Mouse (Mus musculus): Measurements from ENCODE around the gene 2900011O08Rik. TPM values are rescaled to one million over a fixed set of nuclear protein-coding genes. Genes with fewer than 3 reads are reported as not detected.
"Not testable (repeated sequence)": the region's sequence is repeated elsewhere in the genome, so short reads cannot be mapped to it uniquely, and the experiment has no call there.

2900011O08Rik gene
- polyA plus RNA-seq, 1 experiment from 2014 or later, result 70.1 TPM

DNA sequence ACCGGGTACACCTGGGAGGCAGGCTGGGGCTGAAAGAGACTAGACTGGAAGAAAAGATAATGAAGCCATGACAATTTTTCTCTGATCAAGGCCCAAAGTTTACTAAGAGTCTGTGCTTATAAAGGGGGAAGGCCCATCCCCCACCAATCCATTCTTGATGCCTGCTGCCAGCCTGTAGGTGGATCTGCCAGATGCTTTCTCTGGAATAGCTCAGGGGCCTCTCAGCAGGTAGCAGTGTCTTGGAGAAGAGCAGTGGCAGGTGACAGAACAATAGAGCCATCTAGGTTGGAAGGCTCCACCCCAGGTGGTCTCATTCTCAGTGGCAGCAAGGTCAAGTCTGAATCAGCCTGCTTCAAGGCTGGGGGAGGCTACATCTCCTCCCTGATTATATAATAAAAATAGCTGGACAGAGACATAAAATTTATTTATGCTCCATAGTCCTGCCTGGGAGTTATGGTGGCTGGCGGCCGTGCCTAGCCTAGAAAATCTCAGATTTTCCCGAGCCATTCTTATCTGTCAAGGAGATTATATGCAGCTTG, 10.0 kb upstream of the 2900011O08Rik start:
- H3K9ac ChIP-seq, ATAC-seq: not testable (repeated sequence)

DNA sequence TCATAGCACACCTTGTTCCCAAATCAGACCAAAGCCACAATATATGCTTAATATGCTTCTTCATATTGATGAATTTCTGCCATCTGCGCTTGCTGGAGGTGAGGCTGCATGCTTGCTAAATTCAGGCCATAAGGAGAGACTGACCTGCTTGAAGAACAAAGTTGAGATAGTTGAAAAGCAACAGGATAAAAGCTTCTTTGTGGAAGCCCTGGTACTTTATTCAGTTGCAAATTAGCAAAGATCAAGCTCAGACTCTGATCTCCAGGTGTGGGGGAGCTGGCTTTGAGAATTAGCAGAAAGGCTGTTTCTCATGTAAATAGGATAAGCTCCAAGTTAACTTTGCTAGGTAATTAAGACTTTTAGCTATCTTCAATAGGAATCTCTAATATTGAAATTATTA, 9.4 kb upstream of the 2900011O08Rik start:
- H3K27ac ChIP-seq; H3K4me1 ChIP-seq; H3K27me3 ChIP-seq; H3K9me3 ChIP-seq (replicated peaks); H3K9ac ChIP-seq; H3K36me3 ChIP-seq (ENCODE audit: poor library complexity, severe bottlenecking); ATAC-seq; H3K4me3 ChIP-seq; H3K4me2 ChIP-seq: not testable (repeated sequence)
- WGBS, result 46% methylated on average over 1 of the region's 1 CpGs

More for the DNA sequence above, 10.0 kb upstream of the 2900011O08Rik start:
- H3K36me3 ChIP-seq (ENCODE audit: poor library complexity, severe bottlenecking); H3K9me3 ChIP-seq (replicated peaks); H3K4me3 ChIP-seq; H3K4me1 ChIP-seq; H3K27me3 ChIP-seq; H3K27ac ChIP-seq; H3K4me2 ChIP-seq: not testable (repeated sequence)
- 84% methylated on average over 4 of the region's 4 CpGs for WGBS

DNA sequence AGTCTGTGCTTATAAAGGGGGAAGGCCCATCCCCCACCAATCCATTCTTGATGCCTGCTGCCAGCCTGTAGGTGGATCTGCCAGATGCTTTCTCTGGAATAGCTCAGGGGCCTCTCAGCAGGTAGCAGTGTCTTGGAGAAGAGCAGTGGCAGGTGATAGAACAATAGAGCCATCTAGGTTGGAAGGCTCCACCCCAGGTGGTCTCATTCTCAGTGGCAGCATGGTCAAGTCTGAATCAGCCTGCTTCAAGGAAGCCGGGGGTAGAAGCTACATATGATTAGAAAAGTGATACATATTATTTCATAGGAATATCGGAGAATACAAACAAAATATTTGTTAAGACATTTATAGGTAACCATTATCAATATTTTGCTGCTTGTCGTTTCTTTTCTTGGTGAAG, 4.7 kb upstream of the 2900011O08Rik start:
- H3K36me3 ChIP-seq (ENCODE audit: poor library complexity, severe bottlenecking); ATAC-seq; H3K9ac ChIP-seq; H3K4me3 ChIP-seq; H3K27ac ChIP-seq; H3K4me1 ChIP-seq; H3K9me3 ChIP-seq (replicated peaks); H3K27me3 ChIP-seq; H3K4me2 ChIP-seq: not testable (repeated sequence)
- 79% methylated on average over 3 of the region's 3 CpGs for WGBS

DNA sequence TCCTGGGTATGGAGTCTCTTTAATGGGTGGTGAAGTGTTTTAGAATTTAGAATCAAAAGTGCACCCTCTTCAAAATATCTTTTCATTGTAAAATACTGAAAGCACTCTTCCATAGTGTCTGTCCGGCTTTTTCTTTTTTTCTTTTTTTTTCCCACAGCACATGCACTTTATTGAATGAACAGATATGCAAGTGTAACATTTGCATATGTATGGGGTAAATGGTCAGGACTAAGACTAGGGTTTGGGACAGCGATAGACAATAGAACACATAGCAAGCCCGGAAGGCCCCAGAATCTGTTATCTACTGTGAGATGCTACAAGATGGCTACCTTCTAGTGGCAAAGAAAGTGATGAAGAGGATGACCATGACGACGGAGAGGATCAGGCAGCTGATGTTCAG, 3.2 kb upstream of the 2900011O08Rik start:
- Histone ChIP-seq H3K4me2 (no peak overlapping the region), H3K27me3 (no peaks in the 10 kb centered on the region), H3K9ac (no peak overlapping the region), H3K4me3 (no peak overlapping the region), H3K4me1 (peaks cover 11% of the 10 kb centered on the region), H3K9me3 (replicated peaks) (no peaks in the 10 kb centered on the region), H3K27ac (no peak overlapping the region), H3K36me3 (ENCODE audit: poor library complexity, severe bottlenecking) (no peaks in the 10 kb centered on the region)
- no peak for ATAC-seq
- WGBS, result 79% methylated on average over 5 of the region's 5 CpGs

DNA sequence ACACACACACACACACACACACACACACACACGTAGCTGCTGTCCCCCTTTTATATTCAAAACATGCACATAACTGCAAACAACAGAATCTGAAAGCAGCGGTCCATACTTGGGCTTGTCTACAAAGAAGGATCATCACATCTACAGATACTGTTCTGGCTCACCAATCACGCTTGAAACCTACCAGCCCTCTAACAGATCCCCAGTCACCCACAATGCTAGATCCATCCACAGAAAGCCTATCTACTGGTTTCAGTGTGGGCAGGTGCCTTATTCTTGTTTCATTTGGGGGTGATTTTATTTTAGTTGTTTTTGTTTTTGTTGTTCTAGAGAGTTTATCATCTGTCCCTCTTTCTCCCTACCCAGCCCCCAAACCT, 219 bp upstream of the 2900011O08Rik start:
- Histone ChIP-seq H3K27me3 (no peaks in the 10 kb centered on the region), H3K9me3 (replicated peaks) (no peaks in the 10 kb centered on the region), H3K36me3 (ENCODE audit: poor library complexity, severe bottlenecking) (no peaks in the 10 kb centered on the region), H3K4me1 (peaks cover 19% of the 10 kb centered on the region), H3K9ac (peak overlapping the region; percentile 88), H3K27ac (peak overlapping the region; percentile 93), H3K4me2 (peak overlapping the region; percentile 70), H3K4me3 (peak overlapping the region; percentile 66)
- 41% methylated on average over 3 of the region's 3 CpGs for WGBS
- ATAC-seq, result peak; percentile 63

DNA sequence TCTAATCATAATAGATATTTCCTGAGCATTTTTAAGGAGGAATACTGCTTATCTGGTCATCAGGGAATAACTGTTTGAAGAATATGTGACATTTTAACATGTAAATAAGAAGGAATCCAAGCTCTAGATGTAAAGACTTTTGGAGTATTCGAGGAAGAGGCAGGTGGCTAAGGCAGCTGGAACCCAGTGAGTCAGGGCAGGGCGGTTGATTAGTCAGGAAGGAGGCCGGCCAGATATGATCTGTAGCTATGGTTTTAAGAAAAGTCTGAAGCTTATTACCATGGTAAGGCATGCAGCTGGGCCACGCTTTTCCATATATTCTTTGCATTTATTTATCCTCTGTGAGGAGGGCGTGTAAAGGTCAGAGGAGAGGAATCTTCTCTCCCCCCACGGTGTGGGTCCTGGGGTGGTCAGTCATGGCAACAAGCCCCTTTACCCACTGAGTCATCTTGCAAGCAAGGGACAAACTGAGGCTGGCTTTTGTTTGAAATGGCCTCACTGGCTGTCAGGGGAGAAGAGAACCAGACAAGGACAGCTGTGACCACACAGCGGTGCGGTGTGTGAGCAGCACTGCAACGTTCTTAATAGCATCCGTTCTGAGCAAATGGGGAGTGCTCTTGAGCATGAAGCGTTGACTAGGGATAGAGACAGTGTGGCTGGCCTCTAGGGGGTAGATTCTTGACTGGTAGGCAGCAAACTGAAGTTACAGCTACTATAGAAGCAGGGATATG, 6.3 kb downstream of the 2900011O08Rik start:
- H3K9ac ChIP-seq, result no peak overlapping the region
- no peaks in the 10 kb centered on the region for H3K36me3 ChIP-seq (ENCODE audit: poor library complexity, severe bottlenecking)
- H3K27ac ChIP-seq, result no peak overlapping the region
- H3K9me3 ChIP-seq (replicated peaks), result no peaks in the 10 kb centered on the region
- H3K4me2 ChIP-seq, result no peak overlapping the region
- no peaks in the 10 kb centered on the region for H3K27me3 ChIP-seq
- H3K4me1 ChIP-seq, result peaks cover 12% of the 10 kb centered on the region
- no peak for ATAC-seq
- 89% methylated on average over 11 of the region's 11 CpGs for WGBS
- H3K4me3 ChIP-seq, result no peak overlapping the region

DNA sequence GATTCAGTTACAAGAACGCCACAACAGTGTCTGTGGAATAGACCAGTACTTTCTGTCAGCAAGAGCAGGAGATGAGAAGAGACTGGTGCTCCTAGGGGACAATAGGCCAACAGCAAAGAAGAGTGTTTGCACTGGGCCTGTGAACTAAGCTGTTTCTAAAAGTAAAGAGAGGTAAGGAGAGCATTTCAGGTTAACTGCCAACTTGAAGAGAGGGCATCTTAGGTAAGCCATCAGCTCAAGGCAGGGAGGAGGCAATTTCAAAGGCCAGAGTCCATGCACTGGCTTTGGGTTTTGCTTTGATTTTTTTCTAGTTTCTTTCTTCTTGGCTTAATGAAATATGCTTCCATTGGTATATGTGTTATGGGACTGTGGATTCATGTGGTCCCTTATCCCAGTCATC, 7.7 kb downstream of the 2900011O08Rik start:
- Histone ChIP-seq H3K9ac (no peak overlapping the region), H3K9me3 (replicated peaks) (no peaks in the 10 kb centered on the region), H3K4me1 (no peaks in the 10 kb centered on the region), H3K4me2 (no peak overlapping the region), H3K27ac (no peak overlapping the region), H3K4me3 (no peak overlapping the region), H3K36me3 (ENCODE audit: poor library complexity, severe bottlenecking) (no peaks in the 10 kb centered on the region), H3K27me3 (no peaks in the 10 kb centered on the region)
- 91% methylated on average over 1 of the region's 1 CpGs for WGBS
- ATAC-seq, result no peak

DNA sequence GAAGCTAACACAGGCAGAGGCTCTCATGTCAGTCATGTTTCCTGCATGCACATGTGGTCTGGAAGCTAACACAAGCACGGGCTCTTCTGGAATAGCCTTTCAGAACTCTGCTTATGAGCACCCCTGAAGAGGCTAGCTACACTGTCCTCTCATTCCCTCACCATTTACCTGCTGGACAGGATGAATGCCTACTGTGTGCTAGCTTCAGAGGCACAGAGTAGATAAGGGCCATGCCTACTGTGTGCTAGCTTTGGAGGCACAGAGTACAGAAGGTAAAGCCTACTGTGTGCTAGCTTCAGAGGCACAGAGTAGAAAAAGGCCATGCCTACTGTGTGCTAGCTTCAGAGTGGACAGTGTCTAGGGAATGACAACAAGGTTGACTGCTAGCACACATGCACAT, 8.1 kb downstream of the 2900011O08Rik start:
- no peaks in the 10 kb centered on the region for H3K4me1 ChIP-seq
- H3K4me2 ChIP-seq, result no peak overlapping the region
- no peaks in the 10 kb centered on the region for H3K9me3 ChIP-seq (replicated peaks)
- H3K9ac ChIP-seq, result no peak overlapping the region
- no peak overlapping the region for H3K27ac ChIP-seq
- no peak for ATAC-seq
- no peak overlapping the region for H3K4me3 ChIP-seq
- H3K27me3 ChIP-seq, result no peaks in the 10 kb centered on the region
- H3K36me3 ChIP-seq (ENCODE audit: poor library complexity, severe bottlenecking), result no peaks in the 10 kb centered on the region
- 89% methylated on average over 1 of the region's 1 CpGs for WGBS

DNA sequence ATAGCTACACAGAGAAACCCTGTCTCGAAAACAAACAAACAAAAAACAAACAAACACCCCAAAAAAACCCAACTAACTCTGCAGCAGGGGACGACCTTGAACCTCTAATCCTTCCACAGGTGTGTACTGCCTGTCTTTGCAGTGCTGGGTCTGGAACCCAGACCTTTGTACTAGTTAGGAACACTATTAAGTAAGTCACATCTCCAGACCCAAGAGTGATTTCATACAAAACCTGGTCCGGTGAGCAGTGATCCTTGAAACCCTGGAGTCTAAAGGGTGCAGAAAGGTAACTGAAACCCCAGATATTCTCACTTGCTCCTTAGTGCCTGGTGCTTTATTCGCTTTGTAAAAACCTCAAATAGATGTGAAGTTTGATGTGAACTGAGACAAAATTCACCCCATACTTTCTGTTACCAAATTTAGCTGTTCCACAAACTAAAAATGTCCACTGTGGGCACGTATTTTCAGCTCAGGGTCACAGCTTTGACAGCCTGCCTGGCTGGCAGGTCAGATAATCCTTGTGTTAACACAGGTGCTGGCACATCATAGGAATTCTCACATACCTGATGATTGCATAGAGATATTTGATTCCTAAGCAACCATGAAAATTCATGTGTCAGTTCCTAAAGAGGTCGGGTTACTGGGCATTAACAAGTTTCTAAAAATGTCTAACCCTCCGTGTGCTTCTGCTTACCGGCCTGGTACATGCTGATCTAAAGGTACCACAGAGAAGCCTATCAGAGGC, 17.2 kb downstream of the 2900011O08Rik start:
- no peaks in the 10 kb centered on the region for H3K27me3 ChIP-seq
- no peaks in the 10 kb centered on the region for H3K36me3 ChIP-seq (ENCODE audit: poor library complexity, severe bottlenecking)
- H3K9me3 ChIP-seq (replicated peaks), result no peaks in the 10 kb centered on the region
- H3K4me1 ChIP-seq, result no peaks in the 10 kb centered on the region
- WGBS, result 77% methylated on average over 8 of the region's 8 CpGs
- no peak overlapping the region for H3K9ac ChIP-seq
- H3K4me2 ChIP-seq, result no peak overlapping the region
- H3K27ac ChIP-seq, result no peak overlapping the region
- no peak for ATAC-seq
- no peak overlapping the region for H3K4me3 ChIP-seq

DNA sequence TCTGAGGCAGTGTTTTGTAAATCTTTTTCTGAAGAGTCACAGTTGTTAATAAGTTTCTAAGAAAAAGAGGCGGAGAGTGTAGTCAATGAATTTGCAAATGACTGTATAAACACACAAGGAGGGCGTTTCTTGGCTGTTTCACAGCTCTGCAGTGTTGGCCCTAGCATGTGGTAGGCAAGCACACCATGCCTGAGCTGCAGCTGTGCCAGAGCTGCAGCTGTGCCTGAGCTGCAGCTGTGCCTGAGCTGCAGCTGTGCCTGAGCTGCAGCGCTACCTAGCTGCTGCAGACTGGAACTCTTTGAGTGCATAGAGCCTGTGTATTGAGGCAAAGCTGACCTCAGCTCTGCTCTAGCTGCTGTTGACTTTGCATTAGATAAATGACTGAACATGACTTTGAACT, 17.8 kb downstream of the 2900011O08Rik start:
- Histone ChIP-seq H3K36me3 (ENCODE audit: poor library complexity, severe bottlenecking) (no peaks in the 10 kb centered on the region), H3K27ac (no peak overlapping the region), H3K4me3 (no peak overlapping the region), H3K27me3 (no peaks in the 10 kb centered on the region), H3K4me1 (no peaks in the 10 kb centered on the region), H3K9ac (no peak overlapping the region), H3K9me3 (replicated peaks) (no peaks in the 10 kb centered on the region), H3K4me2 (no peak overlapping the region)
- ATAC-seq, result 0 out of 2 replicates have a peak, but pooled peaks have one; percentile 50
- 26% methylated on average over 3 of the region's 3 CpGs for WGBS

DNA sequence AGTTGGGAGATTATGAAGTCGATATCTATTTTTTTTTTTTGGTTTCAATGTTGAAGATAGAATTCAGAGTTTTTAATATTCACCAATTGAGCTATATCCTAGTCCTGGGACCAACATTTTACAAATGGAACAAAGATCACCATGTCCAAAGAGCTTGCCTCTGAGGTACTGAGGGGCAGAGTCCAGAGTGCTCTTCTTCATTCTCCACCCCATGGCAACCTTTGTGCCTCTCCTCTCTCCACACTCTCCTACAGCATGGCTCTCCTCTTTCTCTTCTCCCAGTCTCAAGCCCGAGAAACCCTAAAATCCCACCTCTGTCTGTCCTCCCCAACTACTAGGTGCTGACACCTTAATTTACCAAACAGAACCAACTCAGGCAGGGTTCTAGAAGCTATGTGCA, 18.3 kb downstream of the 2900011O08Rik start:
- Histone ChIP-seq H3K36me3 (ENCODE audit: poor library complexity, severe bottlenecking) (no peaks in the 10 kb centered on the region), H3K4me1 (no peaks in the 10 kb centered on the region), H3K27ac (no peak overlapping the region), H3K4me2 (no peak overlapping the region), H3K9me3 (replicated peaks) (no peaks in the 10 kb centered on the region), H3K27me3 (no peaks in the 10 kb centered on the region), H3K4me3 (no peak overlapping the region), H3K9ac (no peak overlapping the region)
- 85% methylated on average over 2 of the region's 2 CpGs for WGBS
- ATAC-seq, result no peak

DNA sequence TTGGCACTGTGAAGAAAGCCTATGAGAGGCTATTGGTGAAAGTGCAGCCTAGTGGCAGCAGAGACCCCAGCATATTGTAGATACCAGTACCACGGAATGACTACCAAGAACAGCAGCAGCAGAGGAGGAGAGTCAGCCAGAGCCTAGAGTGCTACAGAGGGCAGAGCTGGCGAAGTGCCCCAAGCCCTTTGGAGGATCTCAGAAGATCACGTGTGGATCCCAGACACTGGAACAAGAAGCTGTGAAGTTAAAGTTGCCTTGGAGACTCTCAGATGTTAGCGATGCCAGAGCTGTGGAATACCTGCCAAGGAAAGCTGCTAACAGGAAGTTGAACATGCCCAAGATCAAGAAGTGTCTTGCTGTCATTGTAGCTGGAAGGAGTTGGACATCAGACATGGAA, 18.9 kb downstream of the 2900011O08Rik start:
- no peak overlapping the region for H3K27ac ChIP-seq
- no peaks in the 10 kb centered on the region for H3K36me3 ChIP-seq (ENCODE audit: poor library complexity, severe bottlenecking)
- H3K9me3 ChIP-seq (replicated peaks), result no peaks in the 10 kb centered on the region
- H3K9ac ChIP-seq, result no peak overlapping the region
- H3K27me3 ChIP-seq, result no peaks in the 10 kb centered on the region
- H3K4me3 ChIP-seq, result no peak overlapping the region
- ATAC-seq, result no peak
- WGBS, result 82% methylated on average over 4 of the region's 4 CpGs
- no peak overlapping the region for H3K4me2 ChIP-seq
- no peaks in the 10 kb centered on the region for H3K4me1 ChIP-seq
